Mouse (Mus musculus): ENCODE data around the gene Golga4. TPM values are rescaled to one million over a fixed set of nuclear protein-coding genes. Genes with fewer than 3 reads are reported as not detected.

Gene Golga4
- polyA plus RNA-seq, 1 experiment from 2014 or later = 43.5 TPM

GRCm38 (mm10) chr9:118478839-118479507, 27.1 kb upstream of the Golga4 start:
- under 1% methylated on average over 82 of the region's 87 CpGs for WGBS
- H3K9ac ChIP-seq = no peak overlapping the region; the same call in 1 of the 2 replicates

GRCm38 (mm10) chr9:118479508-118480291, 26.4 kb upstream of the Golga4 start:
- Histone ChIP-seq H3K27ac (no peak overlapping the region), H3K27me3 (peaks cover 99% of the 10 kb centered on the region), H3K9ac (no peak overlapping the region), H3K4me1 (peaks cover 22% of the 10 kb centered on the region), H3K36me3 (no peaks in the 10 kb centered on the region), H3K4me3 (peak overlapping the region; percentile 43; the same call in 1 of the 2 replicates), H3K9me3 (no peaks in the 10 kb centered on the region), H3K4me2 (peak overlapping the region; percentile 82)
- 5% methylated on average over 23 of the region's 23 CpGs for WGBS
- ATAC-seq (ENCODE audit: borderline replicate concordance, extremely low read depth, low FRiP score, low TSS enrichment) = peak; percentile 20; the same call in 1 of the 2 replicates

More at GRCm38 (mm10) chr9:118478839-118479507, 27.1 kb upstream of the Golga4 start:
- peaks cover 22% of the 10 kb centered on the region for H3K4me1 ChIP-seq
- peak overlapping the region; percentile 82 for H3K4me2 ChIP-seq
- H3K27me3 ChIP-seq = peaks cover 97% of the 10 kb centered on the region
- peak overlapping the region; percentile 43 for H3K4me3 ChIP-seq
- H3K27ac ChIP-seq = no peak overlapping the region
- no peaks in the 10 kb centered on the region for H3K36me3 ChIP-seq
- ATAC-seq (ENCODE audit: borderline replicate concordance, extremely low read depth, low FRiP score, low TSS enrichment) = peak; percentile 58; the same call in 1 of the 2 replicates
- no peaks in the 10 kb centered on the region for H3K9me3 ChIP-seq

- Histone ChIP-seq H3K27me3 (peaks cover 99% of the 10 kb centered on the region), H3K9ac (no peak overlapping the region), H3K4me3 (no peak overlapping the region), H3K36me3 (no peaks in the 10 kb centered on the region), H3K27ac (no peak overlapping the region), H3K9me3 (no peaks in the 10 kb centered on the region), H3K4me1 (peaks cover 22% of the 10 kb centered on the region), H3K4me2 (no peak overlapping the region)
- no peak for ATAC-seq (ENCODE audit: borderline replicate concordance, extremely low read depth, low FRiP score, low TSS enrichment)
- WGBS = 7% methylated on average over 14 of the region's 14 CpGs
These were observed 25.8 kb upstream of the Golga4 start for GRCm38 (mm10) chr9:118480292-118480690.

GRCm38 (mm10) chr9:118482210-118482609, 23.9 kb upstream of the Golga4 start:
- H3K27ac ChIP-seq = no peak overlapping the region
- no peak overlapping the region for H3K9ac ChIP-seq
- H3K27me3 ChIP-seq = peaks cover 99% of the 10 kb centered on the region
- H3K4me3 ChIP-seq = no peak overlapping the region
- peaks cover 20% of the 10 kb centered on the region for H3K4me1 ChIP-seq
- H3K9me3 ChIP-seq = no peaks in the 10 kb centered on the region
- 73% methylated on average over 10 of the region's 10 CpGs for WGBS
- H3K36me3 ChIP-seq = no peaks in the 10 kb centered on the region
- no peak overlapping the region for H3K4me2 ChIP-seq
- no peak for ATAC-seq (ENCODE audit: borderline replicate concordance, extremely low read depth, low FRiP score, low TSS enrichment)

GRCm38 (mm10) chr9:118486361-118487095, 19.5 kb upstream of the Golga4 start:
- H3K4me3 ChIP-seq = no peak overlapping the region
- H3K27me3 ChIP-seq = peaks cover 79% of the 10 kb centered on the region
- no peaks in the 10 kb centered on the region for H3K36me3 ChIP-seq
- peaks cover 20% of the 10 kb centered on the region for H3K4me1 ChIP-seq
- no peak overlapping the region for H3K9ac ChIP-seq
- ATAC-seq (ENCODE audit: borderline replicate concordance, extremely low read depth, low FRiP score, low TSS enrichment) = no peak
- WGBS = 2% methylated on average over 32 of the region's 32 CpGs
- no peaks in the 10 kb centered on the region for H3K9me3 ChIP-seq
- no peak overlapping the region for H3K27ac ChIP-seq
- no peak overlapping the region for H3K4me2 ChIP-seq

GRCm38 (mm10) chr9:118487096-118487395, 19.0 kb upstream of the Golga4 start:
- Histone ChIP-seq H3K9me3 (no peaks in the 10 kb centered on the region), H3K36me3 (no peaks in the 10 kb centered on the region), H3K27me3 (peaks cover 77% of the 10 kb centered on the region), H3K9ac (no peak overlapping the region), H3K4me2 (no peak overlapping the region), H3K27ac (no peak overlapping the region), H3K4me1 (peaks cover 20% of the 10 kb centered on the region), H3K4me3 (no peak overlapping the region)
- WGBS = under 1% methylated on average over 9 of the region's 9 CpGs
- ATAC-seq (ENCODE audit: borderline replicate concordance, extremely low read depth, low FRiP score, low TSS enrichment) = no peak

GRCm38 (mm10) chr9:118487636-118488035, 18.4 kb upstream of the Golga4 start:
- H3K27ac ChIP-seq = no peak overlapping the region
- H3K4me2 ChIP-seq = peak overlapping the region; percentile 70
- H3K27me3 ChIP-seq = peaks cover 71% of the 10 kb centered on the region
- H3K9ac ChIP-seq = no peak overlapping the region
- no peaks in the 10 kb centered on the region for H3K36me3 ChIP-seq
- no peak for ATAC-seq (ENCODE audit: borderline replicate concordance, extremely low read depth, low FRiP score, low TSS enrichment)
- WGBS = under 1% methylated on average over 22 of the region's 22 CpGs
- H3K9me3 ChIP-seq = no peaks in the 10 kb centered on the region
- peaks cover 20% of the 10 kb centered on the region for H3K4me1 ChIP-seq
- peak overlapping the region; percentile 35 for H3K4me3 ChIP-seq

- Histone ChIP-seq H3K36me3 (no peaks in the 10 kb centered on the region), H3K4me3 (peak overlapping the region; percentile 35), H3K9me3 (no peaks in the 10 kb centered on the region), H3K27ac (no peak overlapping the region), H3K9ac (no peak overlapping the region), H3K4me1 (peaks cover 20% of the 10 kb centered on the region), H3K4me2 (peak overlapping the region; percentile 70), H3K27me3 (peaks cover 65% of the 10 kb centered on the region)
- WGBS = under 1% methylated on average over 28 of the region's 28 CpGs
- ATAC-seq (ENCODE audit: borderline replicate concordance, extremely low read depth, low FRiP score, low TSS enrichment) = no peak
These were observed 17.8 kb upstream of the Golga4 start for GRCm38 (mm10) chr9:118488138-118488895.

- ATAC-seq (ENCODE audit: borderline replicate concordance, extremely low read depth, low FRiP score, low TSS enrichment) = no peak
- 1% methylated on average over 20 of the region's 20 CpGs for WGBS
- H3K9ac ChIP-seq = no peak overlapping the region
These were observed 17.0 kb upstream of the Golga4 start for GRCm38 (mm10) chr9:118488896-118489578.

GRCm38 (mm10) chr9:118489579-118490019, 16.5 kb upstream of the Golga4 start:
- no peak overlapping the region for H3K9ac ChIP-seq
- H3K9me3 ChIP-seq = no peaks in the 10 kb centered on the region
- H3K27ac ChIP-seq = no peak overlapping the region
- no peaks in the 10 kb centered on the region for H3K36me3 ChIP-seq
- H3K4me3 ChIP-seq = peak overlapping the region; percentile 35
- under 1% methylated on average over 16 of the region's 16 CpGs for WGBS
- H3K4me1 ChIP-seq = peaks cover 20% of the 10 kb centered on the region
- ATAC-seq (ENCODE audit: borderline replicate concordance, extremely low read depth, low FRiP score, low TSS enrichment) = peak; percentile 76
- peak overlapping the region; percentile 70 for H3K4me2 ChIP-seq
- peaks cover 53% of the 10 kb centered on the region for H3K27me3 ChIP-seq

More at GRCm38 (mm10) chr9:118488896-118489578, 17.0 kb upstream of the Golga4 start:
- H3K4me1 ChIP-seq = peaks cover 20% of the 10 kb centered on the region
- H3K9me3 ChIP-seq = no peaks in the 10 kb centered on the region
- no peak overlapping the region for H3K27ac ChIP-seq
- H3K36me3 ChIP-seq = no peaks in the 10 kb centered on the region
- peaks cover 58% of the 10 kb centered on the region for H3K27me3 ChIP-seq
- H3K4me3 ChIP-seq = peak overlapping the region; percentile 35
- peak overlapping the region; percentile 70 for H3K4me2 ChIP-seq

- Histone ChIP-seq H3K9me3 (no peaks in the 10 kb centered on the region), H3K9ac (no peak overlapping the region), H3K4me2 (no peak overlapping the region), H3K4me1 (peaks cover 20% of the 10 kb centered on the region), H3K4me3 (no peak overlapping the region), H3K36me3 (no peaks in the 10 kb centered on the region), H3K27ac (no peak overlapping the region), H3K27me3 (peaks cover 37% of the 10 kb centered on the region)
- 80% methylated on average over 4 of the region's 4 CpGs for WGBS
- no peak for ATAC-seq (ENCODE audit: borderline replicate concordance, extremely low read depth, low FRiP score, low TSS enrichment)
These were observed 14.9 kb upstream of the Golga4 start for GRCm38 (mm10) chr9:118491195-118491594.

Data from lung, embryonic 15.5 days (tissue).